Mouse (Mus musculus): Measurements from ENCODE around the gene Sec16a. TPM values are rescaled to one million over a fixed set of nuclear protein-coding genes. Genes with fewer than 3 reads are reported as not detected.
A peak's percentile ranks its signal among the peaks of the same experiment; 100 is the strongest.

The Sec16a gene
- polyA plus RNA-seq, 1 experiment from 2014 or later = 23.4 TPM

DNA sequence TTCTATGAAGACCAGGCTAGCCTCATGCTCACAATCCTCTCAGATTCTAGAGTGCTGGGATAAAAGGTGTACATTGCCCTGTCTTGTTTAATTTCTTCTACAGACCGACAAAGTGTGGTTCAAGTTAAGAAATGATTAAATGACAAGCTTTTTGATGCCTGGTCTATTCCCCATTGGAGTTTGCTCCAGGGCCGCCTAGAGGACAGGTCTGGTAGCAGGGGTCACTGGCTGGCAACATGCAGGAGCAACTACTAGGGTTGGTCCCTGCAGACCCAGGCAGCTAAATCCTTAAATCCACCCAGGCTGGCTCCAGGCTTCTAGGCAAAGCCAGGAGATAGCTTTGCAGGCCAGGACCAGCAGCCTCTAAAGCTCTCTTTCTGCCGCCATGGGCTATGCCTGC is 18.0 kb upstream of the Sec16a start:
- no peak overlapping the region for H3K4me3 ChIP-seq (ENCODE audit: low read depth, low read length)
- no peaks in the 10 kb centered on the region for H3K27me3 ChIP-seq (replicated peaks; ENCODE audit: control insufficient read depth, insufficient read depth, low read length)
- DNase-seq (ENCODE audit: low spot score) (no peak), ATAC-seq (no peak)
- H3K4me1 ChIP-seq (ENCODE audit: control insufficient read depth, insufficient read depth, low read length) = no peaks in the 10 kb centered on the region
- H3K9me3 ChIP-seq (replicated peaks; ENCODE audit: control insufficient read depth, low read length) = no peaks in the 10 kb centered on the region
- no peak overlapping the region for H3K4me2 ChIP-seq (ENCODE audit: low read length)
- no peak overlapping the region for H3K9ac ChIP-seq (ENCODE audit: low read length)
- H3K27ac ChIP-seq (ENCODE audit: low read depth, low read length) = no peak overlapping the region
- H3K36me3 ChIP-seq (ENCODE audit: control insufficient read depth, insufficient read depth, low read length) = peaks cover 96% of the 10 kb centered on the region
- WGBS = 89% methylated on average over 3 of the region's 3 CpGs

DNA sequence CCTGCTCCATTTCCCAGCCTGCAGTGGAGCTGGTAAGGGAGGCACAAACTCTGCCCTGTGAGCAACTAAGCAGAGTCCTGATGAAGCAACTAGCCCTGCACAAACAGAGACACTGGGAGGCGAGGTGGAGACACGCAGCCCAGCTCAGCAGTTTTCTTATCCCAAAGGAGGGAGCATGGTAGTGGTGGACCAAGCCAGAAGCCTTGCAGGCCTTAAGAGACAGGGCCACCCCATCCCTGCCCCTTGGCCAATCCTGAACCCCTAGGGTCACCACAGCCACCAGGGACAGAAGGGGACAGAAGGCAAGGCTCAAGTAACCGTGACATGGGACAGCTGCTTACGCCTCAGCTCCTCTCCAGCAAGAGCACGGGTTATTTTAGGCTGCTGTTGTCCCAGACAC is 16.7 kb upstream of the Sec16a start:
- H3K27me3 ChIP-seq (replicated peaks; ENCODE audit: control insufficient read depth, insufficient read depth, low read length) = no peaks in the 10 kb centered on the region
- no peak overlapping the region for H3K4me3 ChIP-seq (ENCODE audit: low read depth, low read length)
- no peak overlapping the region for H3K4me2 ChIP-seq (ENCODE audit: low read length)
- H3K9ac ChIP-seq (ENCODE audit: low read length) = no peak overlapping the region
- no peaks in the 10 kb centered on the region for H3K4me1 ChIP-seq (ENCODE audit: control insufficient read depth, insufficient read depth, low read length)
- peaks cover 89% of the 10 kb centered on the region for H3K36me3 ChIP-seq (ENCODE audit: control insufficient read depth, insufficient read depth, low read length)
- DNase-seq (ENCODE audit: low spot score) (no peak), ATAC-seq (no peak)
- 85% methylated on average over 5 of the region's 5 CpGs for WGBS
- H3K9me3 ChIP-seq (replicated peaks; ENCODE audit: control insufficient read depth, low read length) = no peaks in the 10 kb centered on the region
- H3K27ac ChIP-seq (ENCODE audit: low read depth, low read length) = no peak overlapping the region

DNA sequence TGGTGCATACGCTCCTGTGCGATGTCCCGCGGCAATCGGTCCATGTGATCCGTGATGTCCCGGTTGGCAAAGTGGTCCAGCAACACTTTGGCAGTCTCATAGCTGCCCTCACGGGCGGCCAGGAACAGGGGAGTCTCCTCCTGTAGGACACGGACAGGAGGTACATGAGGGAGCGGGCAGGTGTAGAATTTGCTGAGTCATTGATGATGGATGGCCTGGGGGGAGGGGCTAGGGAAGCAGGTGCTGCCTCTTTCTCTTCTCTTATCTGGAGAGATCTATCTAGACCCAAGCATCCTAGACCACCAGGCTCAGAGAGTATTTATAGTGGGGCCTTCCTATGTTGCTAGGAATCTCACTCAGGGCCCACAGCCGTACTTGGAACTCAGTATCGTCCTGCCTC is 15.8 kb upstream of the Sec16a start:
- Histone ChIP-seq H3K4me2 (ENCODE audit: low read length) (no peak overlapping the region), H3K36me3 (ENCODE audit: control insufficient read depth, insufficient read depth, low read length) (peaks cover 81% of the 10 kb centered on the region), H3K4me1 (ENCODE audit: control insufficient read depth, insufficient read depth, low read length) (no peaks in the 10 kb centered on the region), H3K27ac (ENCODE audit: low read depth, low read length) (no peak overlapping the region; the same call in 1 of the 2 replicates), H3K27me3 (replicated peaks; ENCODE audit: control insufficient read depth, insufficient read depth, low read length) (no peaks in the 10 kb centered on the region), H3K9ac (ENCODE audit: low read length) (no peak overlapping the region), H3K4me3 (ENCODE audit: low read depth, low read length) (no peak overlapping the region), H3K9me3 (replicated peaks; ENCODE audit: control insufficient read depth, low read length) (no peaks in the 10 kb centered on the region)
- ATAC-seq (no peak), DNase-seq (ENCODE audit: low spot score) (no peak)
- 92% methylated on average over 13 of the region's 13 CpGs for WGBS

DNA sequence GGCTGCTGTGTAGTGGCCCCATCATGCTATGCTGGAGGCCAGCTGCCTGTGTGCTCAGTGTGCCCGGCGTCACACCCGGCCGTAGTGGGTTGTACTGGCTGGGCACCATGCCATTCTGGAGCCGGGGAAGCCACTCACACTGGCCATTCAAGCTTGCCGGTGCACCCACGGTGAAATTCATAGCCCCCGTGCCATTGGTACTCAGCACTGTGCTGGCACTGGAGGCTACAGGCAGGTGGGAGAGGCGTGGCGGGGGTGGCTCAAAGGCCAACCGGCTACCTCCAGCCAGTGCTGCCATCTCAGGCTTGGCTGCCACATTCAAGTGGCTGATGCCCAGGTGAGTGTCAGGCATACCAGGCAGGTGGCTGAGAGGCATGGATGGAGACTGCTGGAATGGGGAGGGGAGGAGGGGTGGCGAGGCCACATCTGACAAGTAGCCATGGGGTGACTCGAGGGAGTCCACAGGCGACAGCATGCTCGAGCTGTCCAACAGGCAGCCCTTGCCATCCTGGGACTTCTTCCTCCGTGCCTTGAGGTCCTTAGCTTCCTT is 15.2 kb upstream of the Sec16a start:
- Histone ChIP-seq H3K9me3 (replicated peaks; ENCODE audit: control insufficient read depth, low read length) (no peaks in the 10 kb centered on the region), H3K27me3 (replicated peaks; ENCODE audit: control insufficient read depth, insufficient read depth, low read length) (no peaks in the 10 kb centered on the region), H3K9ac (ENCODE audit: low read length) (no peak overlapping the region), H3K4me1 (ENCODE audit: control insufficient read depth, insufficient read depth, low read length) (no peaks in the 10 kb centered on the region), H3K4me2 (ENCODE audit: low read length) (no peak overlapping the region), H3K4me3 (ENCODE audit: low read depth, low read length) (no peak overlapping the region), H3K27ac (ENCODE audit: low read depth, low read length) (peak overlapping the region; percentile 27; the same call in 1 of the 2 replicates), H3K36me3 (ENCODE audit: control insufficient read depth, insufficient read depth, low read length) (peaks cover 75% of the 10 kb centered on the region)
- DNase-seq (ENCODE audit: low spot score) (no peak), ATAC-seq (peak; percentile 19; the same call in 1 of the 2 replicates)
- 93% methylated on average over 16 of the region's 16 CpGs for WGBS

DNA sequence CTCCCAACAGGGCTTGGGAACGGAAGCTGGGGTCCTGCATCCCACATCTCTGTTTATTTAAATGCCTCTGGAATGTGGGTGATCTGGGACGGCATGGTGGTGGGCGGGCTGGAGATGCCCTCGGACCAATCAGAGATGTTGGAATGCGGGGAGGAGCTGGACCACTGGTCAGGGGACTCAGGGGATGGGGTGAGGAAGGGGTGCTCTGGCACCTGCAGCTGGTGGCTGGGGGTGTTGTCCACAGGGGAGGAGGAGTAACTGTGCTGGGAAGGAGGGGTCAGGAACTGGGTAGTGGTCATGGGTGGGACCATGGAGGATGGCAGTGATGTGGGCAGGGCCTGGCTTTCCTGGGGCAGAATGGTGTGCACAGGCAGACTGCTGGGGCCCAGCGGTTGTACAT is 14.5 kb upstream of the Sec16a start:
- H3K36me3 ChIP-seq (ENCODE audit: control insufficient read depth, insufficient read depth, low read length) = peaks cover 68% of the 10 kb centered on the region
- ATAC-seq = peak; percentile 47; the same call in 1 of the 2 replicates

DNA sequence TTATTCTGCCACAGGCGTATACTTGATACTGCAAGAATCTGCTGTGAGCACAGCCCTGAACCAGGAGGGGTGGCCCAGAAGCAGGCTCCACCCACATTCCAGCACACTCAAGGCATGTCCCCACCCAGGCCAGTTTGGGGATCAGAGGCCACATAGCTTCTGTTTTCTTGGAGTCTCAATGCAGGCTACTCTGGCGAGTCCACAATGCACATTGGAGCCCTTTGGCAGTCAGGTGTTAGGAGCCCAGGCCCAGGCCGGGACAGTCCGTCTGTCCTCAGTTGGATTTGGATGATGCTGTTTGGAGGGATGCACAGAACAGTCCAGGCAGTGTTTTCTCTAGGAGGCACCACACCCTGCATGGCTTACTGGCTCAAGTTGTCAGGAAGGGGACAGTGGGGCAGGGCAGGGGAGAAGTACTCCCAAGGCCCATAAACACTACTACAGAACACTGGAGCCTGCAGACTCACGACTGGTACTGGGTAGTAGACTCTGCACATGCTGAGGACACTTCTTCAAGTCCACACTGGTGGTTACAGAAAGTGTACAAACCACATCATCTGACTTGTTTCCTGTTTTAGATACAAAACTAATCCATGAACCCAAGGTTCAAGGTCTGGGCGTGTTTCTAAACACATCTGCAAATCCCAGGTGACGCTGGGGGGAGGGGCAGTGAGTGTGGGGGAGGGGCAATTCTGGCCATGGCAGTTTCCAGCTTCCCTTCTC is 13.5 kb upstream of the Sec16a start:
- Histone ChIP-seq H3K4me2 (ENCODE audit: low read length) (no peak overlapping the region), H3K27me3 (replicated peaks; ENCODE audit: control insufficient read depth, insufficient read depth, low read length) (no peaks in the 10 kb centered on the region), H3K9me3 (replicated peaks; ENCODE audit: control insufficient read depth, low read length) (no peaks in the 10 kb centered on the region), H3K4me3 (ENCODE audit: low read depth, low read length) (no peak overlapping the region), H3K9ac (ENCODE audit: low read length) (no peak overlapping the region), H3K36me3 (ENCODE audit: control insufficient read depth, insufficient read depth, low read length) (peaks cover 61% of the 10 kb centered on the region), H3K27ac (ENCODE audit: low read depth, low read length) (no peak overlapping the region), H3K4me1 (ENCODE audit: control insufficient read depth, insufficient read depth, low read length) (no peaks in the 10 kb centered on the region)
- no peak for DNase-seq (ENCODE audit: low spot score)
- no peak for ATAC-seq
- 39% methylated on average over 7 of the region's 7 CpGs for WGBS

More for the DNA sequence above, 14.5 kb upstream of the Sec16a start:
- Histone ChIP-seq H3K4me3 (ENCODE audit: low read depth, low read length) (no peak overlapping the region), H3K27me3 (replicated peaks; ENCODE audit: control insufficient read depth, insufficient read depth, low read length) (no peaks in the 10 kb centered on the region), H3K9ac (ENCODE audit: low read length) (no peak overlapping the region), H3K9me3 (replicated peaks; ENCODE audit: control insufficient read depth, low read length) (no peaks in the 10 kb centered on the region), H3K4me1 (ENCODE audit: control insufficient read depth, insufficient read depth, low read length) (no peaks in the 10 kb centered on the region), H3K27ac (ENCODE audit: low read depth, low read length) (no peak overlapping the region), H3K4me2 (ENCODE audit: low read length) (no peak overlapping the region)
- WGBS = 45% methylated on average over 6 of the region's 6 CpGs
- no peak for DNase-seq (ENCODE audit: low spot score)

DNA sequence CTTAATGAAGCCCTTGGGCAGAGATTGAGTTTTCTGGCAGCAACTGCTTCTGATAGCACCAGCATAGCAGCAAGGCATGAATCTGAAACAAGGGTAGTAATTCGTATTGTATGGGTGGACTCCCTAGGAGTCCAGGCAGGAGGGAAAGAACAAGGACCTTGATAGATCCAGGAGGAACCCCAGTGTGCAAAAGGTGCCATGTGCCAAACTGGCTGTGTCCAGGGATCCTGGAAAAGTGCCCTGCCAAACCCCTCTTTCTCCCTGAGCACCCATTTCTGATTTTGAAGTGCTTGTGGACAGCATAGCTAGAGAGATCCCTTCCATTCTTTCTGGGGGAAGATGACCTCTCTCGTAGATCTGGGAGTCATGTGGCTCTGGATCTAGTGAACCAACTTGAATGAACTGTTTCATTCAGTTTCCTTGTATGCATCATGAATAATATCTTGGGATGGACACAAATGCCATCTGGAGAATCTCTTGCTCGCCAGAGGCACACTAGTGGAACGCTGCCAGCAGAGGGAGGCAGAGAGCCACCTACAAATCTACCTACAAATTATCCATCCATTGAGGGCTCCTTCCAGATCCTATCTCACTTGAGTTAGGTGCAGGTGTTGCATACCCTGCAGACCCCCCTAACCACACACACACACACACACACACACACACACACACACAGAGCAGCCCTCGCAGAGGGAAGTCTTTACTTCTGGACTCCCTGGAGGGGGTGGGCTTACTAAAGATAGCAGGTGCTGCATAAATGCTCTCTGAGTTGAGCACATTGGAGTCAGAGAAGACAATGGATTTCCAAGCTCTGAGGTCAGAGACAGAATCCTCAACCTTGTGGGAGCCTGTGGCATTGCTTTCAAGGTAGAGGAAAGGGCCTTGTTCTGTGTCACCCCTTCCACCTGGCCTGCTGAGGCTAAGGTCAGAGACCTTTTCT is 4.4 kb upstream of the Sec16a start:
- H3K27me3 ChIP-seq (replicated peaks; ENCODE audit: control insufficient read depth, insufficient read depth, low read length) = no peaks in the 10 kb centered on the region
- H3K9me3 ChIP-seq (replicated peaks; ENCODE audit: control insufficient read depth, low read length) = no peaks in the 10 kb centered on the region
- H3K4me2 ChIP-seq (ENCODE audit: low read length) = no peak overlapping the region
- no peak overlapping the region for H3K4me3 ChIP-seq (ENCODE audit: low read depth, low read length)
- H3K36me3 ChIP-seq (ENCODE audit: control insufficient read depth, insufficient read depth, low read length) = 0 out of 2 replicates have a peak, but pooled peaks cover 3% of the 10 kb centered on the region
- WGBS = 20% methylated on average over 5 of the region's 5 CpGs
- DNase-seq (ENCODE audit: low spot score) (peak; percentile 89), ATAC-seq (no peak)
- H3K9ac ChIP-seq (ENCODE audit: low read length) = no peak overlapping the region
- H3K27ac ChIP-seq (ENCODE audit: low read depth, low read length) = no peak overlapping the region
- peaks cover 11% of the 10 kb centered on the region for H3K4me1 ChIP-seq (ENCODE audit: control insufficient read depth, insufficient read depth, low read length)

DNA sequence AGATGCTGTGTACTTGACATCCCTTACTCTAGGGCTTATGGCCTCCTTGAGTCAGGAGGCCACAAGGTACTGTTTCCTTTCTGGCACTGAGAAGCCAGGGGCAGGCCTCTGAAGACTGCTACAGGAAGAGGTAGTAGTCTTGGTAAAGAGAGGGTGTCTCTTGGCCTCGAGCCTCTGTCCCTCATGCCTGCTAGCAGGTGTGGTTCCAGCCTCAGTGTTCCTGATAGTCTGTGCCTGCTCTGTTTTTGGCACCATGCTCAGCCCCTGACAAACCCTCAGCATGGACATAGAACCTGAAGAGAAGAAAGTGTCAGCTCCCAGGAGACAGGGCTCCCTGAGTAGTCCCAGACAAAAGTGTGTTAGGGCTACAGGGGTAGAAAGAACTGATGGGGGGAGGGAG is 2.4 kb upstream of the Sec16a start:
- 76% methylated on average over 1 of the region's 1 CpGs for WGBS
- no peaks in the 10 kb centered on the region for H3K27me3 ChIP-seq (replicated peaks; ENCODE audit: control insufficient read depth, insufficient read depth, low read length)
- H3K4me1 ChIP-seq (ENCODE audit: control insufficient read depth, insufficient read depth, low read length) = peaks cover 27% of the 10 kb centered on the region
- DNase-seq (ENCODE audit: low spot score) (no peak), ATAC-seq (no peak)
- H3K9me3 ChIP-seq (replicated peaks; ENCODE audit: control insufficient read depth, low read length) = no peaks in the 10 kb centered on the region
- H3K9ac ChIP-seq (ENCODE audit: low read length) = no peak overlapping the region
- no peaks in the 10 kb centered on the region for H3K36me3 ChIP-seq (ENCODE audit: control insufficient read depth, insufficient read depth, low read length)
- no peak overlapping the region for H3K4me2 ChIP-seq (ENCODE audit: low read length)
- no peak overlapping the region for H3K27ac ChIP-seq (ENCODE audit: low read depth, low read length)
- H3K4me3 ChIP-seq (ENCODE audit: low read depth, low read length) = no peak overlapping the region

Data from forebrain, embryonic 14.5 days (tissue).